Mouse (Mus musculus) urinary bladder, postnatal 36 days (tissue): ENCODE measurements around the gene Kctd19.

Source experiments
- DNase-seq, 2 experiments: peaks; one replicate each; pipeline ENCODE4 v3.0.0; 2022; ENCODE audit warnings: low spot score in 2 of 2, mixed read lengths in 1 of 2

Kctd19 gene

DNA sequence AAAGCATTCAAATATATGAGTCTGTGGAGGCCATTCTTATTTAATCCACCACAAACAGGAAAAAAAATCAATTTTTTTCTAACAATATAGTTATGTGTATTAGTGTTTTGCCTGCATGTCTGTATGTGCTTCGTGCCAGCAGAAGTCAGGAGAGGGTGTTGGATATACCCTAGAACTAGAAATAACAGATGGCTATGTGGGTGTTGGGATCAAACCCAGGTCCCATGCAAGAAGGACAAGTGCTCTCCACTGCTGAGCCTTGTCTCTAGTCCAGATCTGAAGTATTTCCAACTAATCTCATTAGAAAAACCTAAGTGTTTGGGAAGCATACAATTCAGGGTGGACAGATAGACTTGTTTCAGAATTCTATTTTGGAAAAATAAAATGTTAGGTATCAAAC is 8.7 kb upstream of the Kctd19 start:
- no peak for DNase-seq

DNA sequence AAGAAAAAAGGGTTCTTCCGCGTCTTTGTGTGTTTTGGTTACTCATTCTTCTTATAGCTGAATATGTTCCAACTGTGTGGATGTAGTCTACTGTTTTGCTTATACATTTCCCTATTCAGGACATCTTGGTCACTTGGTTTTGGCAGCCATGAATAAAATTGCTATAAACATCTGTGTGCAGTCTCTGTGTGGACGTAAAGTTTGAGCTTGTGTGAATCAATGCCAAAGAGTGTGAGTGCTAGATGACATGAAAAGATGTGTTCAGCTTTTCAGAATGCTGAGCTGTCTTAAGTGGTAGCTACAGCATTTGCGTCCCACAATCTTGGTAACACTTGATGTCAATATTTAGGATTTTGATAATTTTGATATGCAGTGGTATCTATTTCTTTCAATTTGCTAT is 6.5 kb upstream of the Kctd19 start:
- no peak for DNase-seq

GRCm38 (mm10) chr8:105418992-105419391 is 5.7 kb upstream of the Kctd19 start:
- DNase-seq = no peak

DNA sequence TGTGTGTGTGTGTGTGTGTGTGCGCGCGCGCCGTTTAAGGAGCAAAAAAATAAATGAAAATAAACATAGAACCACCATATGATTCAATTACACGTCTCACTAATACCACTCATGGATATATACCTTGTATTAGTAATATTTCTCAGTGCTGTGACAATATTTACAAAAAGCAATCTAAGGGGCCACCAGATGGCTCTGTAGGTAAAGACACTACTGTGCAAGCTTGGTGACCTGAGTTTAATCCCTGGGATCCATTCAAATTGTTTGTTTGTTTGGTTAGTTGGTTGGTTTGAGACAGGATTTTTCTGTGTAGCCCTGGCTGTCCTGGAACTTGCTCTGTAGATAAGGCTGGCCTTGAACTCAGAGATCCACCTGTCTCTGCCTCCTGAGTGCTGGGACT is 3.4 kb downstream of the Kctd19 start:
- DNase-seq = no peak

DNA sequence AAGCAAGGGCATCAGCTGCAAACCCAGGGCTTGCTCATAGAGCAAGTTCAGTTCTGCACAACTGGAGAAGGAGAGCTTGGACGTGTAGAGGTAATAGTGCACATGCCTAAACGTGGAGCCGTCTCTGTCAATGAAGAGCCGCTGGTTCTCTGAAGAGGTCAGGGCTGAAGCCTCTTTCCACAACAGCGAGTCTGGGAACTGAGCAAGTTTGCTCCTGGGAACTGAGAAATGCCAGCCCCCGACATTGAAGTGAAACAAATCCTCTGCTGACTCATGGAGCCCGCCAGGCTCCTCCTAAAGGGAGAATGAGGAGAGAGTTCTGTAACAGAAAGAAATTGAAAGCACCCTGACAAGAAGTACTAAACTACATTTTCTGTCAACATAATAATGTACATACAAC is 5.0 kb downstream of the Kctd19 start:
- no peak for DNase-seq

DNA sequence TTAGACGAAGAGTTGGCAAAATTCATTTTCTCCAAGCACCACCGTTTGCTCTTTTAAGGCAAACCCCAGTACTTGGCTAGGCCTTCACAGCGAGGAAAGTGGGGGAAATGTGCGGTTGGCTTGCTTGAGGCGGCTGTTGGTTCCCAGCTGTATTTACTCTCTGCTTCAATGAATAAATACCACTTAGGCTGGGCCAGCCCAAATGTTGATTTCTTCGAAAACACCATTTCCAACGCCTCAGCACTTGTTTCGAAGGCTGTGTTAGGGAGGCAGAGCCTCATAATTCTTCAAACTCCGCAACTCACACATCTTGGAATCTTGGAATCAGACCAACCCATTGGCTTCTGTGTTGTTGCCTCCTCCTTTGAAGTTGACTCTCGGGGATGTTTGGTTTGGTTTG is 6.9 kb downstream of the Kctd19 start:
- no peak for DNase-seq

DNA sequence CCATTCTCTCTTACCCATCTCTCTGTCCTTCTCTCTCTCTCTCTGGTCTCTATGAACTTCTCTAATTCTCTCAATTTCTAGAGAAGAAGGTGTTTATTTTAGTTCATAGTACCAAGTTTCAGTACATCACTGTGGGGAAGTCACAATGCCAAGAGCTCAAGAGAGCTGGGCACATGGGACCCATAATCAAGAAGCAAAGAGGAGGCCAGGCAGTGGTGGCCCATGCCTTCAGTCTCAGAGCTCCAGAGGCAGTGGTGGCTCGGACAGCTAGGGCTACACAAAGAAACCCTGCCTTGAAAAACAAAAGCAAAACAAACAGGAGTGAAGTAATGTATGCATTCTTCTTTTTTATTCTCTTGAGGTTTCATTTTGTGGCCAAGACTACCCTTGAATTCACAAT is 8.8 kb downstream of the Kctd19 start:
- no peak for DNase-seq

DNA sequence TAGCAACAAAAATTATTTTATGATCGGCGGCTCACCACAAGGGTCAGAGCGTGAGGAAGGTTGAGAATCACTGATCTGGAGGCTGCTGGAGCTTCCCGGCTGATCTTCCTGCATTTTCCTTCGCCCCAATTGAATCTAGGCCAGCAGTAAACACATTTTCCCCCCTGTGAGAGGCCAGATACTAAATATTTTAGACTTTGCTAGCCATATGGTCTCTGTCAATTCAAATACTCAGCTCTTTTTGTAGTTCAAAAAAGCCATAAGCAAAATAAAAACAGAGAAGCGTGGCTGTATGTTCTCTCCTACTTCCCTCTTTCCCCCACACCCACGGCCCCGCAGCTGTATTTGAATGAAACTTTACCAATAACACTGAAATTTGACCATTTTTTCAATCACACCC is 9.8 kb downstream of the Kctd19 start:
- DNase-seq = no peak

- DNase-seq = no peak
Measured at GRCm38 (mm10) chr8:105400016-105400415, 13.3 kb downstream of the Kctd19 start.

GRCm38 (mm10) chr8:105397747-105398146 is 15.6 kb downstream of the Kctd19 start:
- DNase-seq = peak; percentile 30 to 36

GRCm38 (mm10) chr8:105393915-105394314 is 19.4 kb downstream of the Kctd19 start:
- no peak for DNase-seq

GRCm38 (mm10) chr8:105393089-105393787 is 20.1 kb downstream of the Kctd19 start:
- no peak for DNase-seq

- no peak for DNase-seq
Measured at GRCm38 (mm10) chr8:105389096-105389495, 24.2 kb downstream of the Kctd19 start.

- no peak for DNase-seq
Measured at GRCm38 (mm10) chr8:105387151-105387550, 26.2 kb downstream of the Kctd19 start.

DNA sequence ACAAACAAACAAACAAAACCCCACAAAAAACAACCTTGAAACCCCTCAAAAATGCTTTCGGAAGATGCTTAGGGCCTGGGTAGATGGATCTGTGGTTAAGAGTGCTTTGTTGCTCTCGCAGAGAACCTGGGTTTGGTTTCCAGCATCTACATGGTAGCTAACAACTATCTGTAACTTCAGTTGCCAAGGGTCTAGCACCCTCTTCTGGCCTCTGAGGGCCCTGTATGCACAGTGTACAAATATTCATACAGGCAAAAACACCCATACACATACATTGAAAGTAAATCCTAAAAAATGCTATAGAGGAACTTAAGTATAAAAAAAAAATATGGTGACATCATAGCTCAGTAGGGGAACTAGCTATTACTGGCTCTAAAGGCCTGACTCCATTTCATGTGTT is 29.2 kb downstream of the Kctd19 start:
- no peak for DNase-seq

DNA sequence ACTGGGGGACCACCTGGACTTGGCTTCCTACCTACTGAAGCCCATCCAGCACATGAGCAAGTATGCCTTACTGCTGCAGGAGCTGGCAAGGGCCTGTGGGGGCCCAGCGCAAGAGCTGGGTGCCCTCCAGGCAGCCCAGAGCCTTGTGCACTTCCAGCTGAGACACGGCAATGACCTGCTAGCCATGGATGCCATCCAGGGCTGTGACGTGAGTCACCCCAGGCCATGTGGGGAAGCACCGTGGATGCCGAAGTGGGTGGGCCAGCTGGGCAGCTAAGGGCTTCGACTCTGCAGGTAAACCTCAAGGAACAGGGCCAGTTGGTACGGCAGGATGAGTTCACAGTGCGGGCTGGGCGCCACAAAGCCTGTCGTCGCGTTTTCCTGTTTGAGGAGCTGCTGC is 33.0 kb downstream of the Kctd19 start:
- no peak for DNase-seq

DNA sequence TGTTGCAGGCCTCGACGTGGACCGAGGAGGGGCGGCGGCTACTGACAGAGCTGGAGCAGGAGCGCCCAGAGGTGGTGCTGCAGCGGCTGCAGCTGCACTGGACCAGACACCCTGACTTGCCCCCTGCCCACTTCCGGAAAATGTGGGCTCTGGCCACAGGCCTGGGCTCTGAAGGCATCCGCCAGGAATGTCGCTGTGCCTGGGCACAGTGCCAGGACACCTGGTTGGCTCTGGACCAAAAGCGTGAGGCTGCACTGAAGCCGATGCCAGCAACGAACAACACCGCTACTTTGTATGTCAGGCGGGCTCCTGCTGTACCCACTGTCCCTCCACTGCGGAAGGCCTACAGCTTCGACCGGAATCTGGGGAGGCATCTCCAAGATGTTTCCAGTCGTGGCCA is 34.6 kb downstream of the Kctd19 start:
- peak; percentile 30 to 65 for DNase-seq

- DNase-seq = no peak
Measured at GRCm38 (mm10) chr8:105374513-105374966, 38.8 kb downstream of the Kctd19 start.

- no peak for DNase-seq
Measured at GRCm38 (mm10) chr8:105373032-105373431, 40.3 kb downstream of the Kctd19 start, which contains the start of gene Plekhg4. Plekhg4 (plus strand) TSS chr8:105373274.

- DNase-seq = no peak
Measured at GRCm38 (mm10) chr8:105372473-105372872, 40.8 kb downstream of the Kctd19 start.

DNA sequence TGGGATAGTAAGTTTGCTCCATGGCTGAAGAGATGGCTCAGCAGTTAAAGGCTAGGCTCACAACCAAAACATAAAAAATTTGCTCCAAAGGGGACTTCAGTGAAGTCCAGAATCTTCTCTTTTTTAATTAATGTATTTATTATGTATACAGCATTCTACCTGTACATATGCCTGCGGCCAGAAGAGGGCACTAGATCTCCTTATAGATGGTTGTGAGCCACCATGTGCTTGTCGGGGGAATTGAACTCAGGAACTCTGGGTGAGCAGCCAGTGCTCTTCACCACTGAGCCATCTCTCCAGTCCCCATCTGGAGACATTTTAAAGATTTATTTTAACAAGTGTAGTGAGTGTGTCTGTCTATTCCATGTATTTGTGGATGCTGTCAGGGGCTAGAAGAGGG is 46.2 kb downstream of the Kctd19 start:
- DNase-seq = no peak

- DNase-seq = no peak
Measured at GRCm38 (mm10) chr8:105361751-105362702, 51.3 kb downstream of the Kctd19 start.

DNA sequence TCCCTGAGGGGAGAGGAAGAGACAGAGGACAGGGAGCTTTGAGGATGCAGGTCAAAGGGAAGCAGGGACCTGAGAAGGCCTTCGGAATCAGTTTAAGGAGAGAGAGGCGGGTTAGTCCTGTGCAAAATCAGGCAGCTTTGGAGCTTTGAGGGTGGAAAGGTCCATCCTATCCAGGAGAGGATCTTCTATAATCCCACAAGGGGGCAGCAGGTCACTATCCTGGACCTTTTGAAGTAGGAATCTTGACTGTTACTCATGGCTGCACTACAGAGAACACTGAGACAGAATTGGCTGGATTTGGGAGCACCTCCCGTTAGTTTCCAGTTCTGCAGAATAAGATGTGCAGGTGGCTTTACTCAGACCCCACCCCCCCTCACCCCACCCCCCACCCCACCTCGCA is 53.7 kb downstream of the Kctd19 start:
- DNase-seq = no peak
